Mouse (Mus musculus): ENCODE results near the gene Ilf2. TPM values are rescaled to one million over a fixed set of nuclear protein-coding genes. Genes with fewer than 3 reads are reported as not detected.

Gene Ilf2
- polyA plus RNA-seq, 1 experiment = 211 TPM

DNA sequence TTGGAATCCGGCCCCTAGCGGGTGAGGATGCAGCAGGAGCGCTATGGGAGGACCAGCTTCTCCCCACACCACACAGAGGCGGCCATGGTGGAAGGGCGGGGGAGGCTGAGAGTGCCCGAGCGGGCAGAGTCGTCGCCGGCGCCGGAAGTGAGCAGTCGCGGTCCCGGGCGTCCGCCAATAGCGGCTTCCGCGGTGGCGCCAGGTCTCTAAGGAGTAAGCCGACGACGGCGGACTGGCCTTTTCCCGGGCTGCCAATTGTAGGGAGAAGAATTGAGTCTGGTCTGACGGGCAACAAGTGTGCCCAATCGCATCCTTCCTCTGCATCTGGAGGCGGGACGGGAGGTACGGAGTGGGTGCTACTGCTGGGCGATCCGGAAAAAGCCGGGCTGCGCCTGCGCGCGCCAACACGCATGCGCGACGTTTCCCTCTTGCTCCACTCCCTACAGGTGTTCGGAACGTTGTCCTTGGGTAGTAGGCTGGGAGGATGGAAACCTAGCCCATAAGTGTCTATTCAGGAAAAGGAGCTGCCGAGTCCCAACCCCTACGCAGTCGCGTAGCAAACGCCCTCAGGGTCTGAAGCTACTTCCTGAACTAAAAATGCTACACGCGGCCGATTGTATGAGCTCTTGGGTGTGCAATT, 42.4 kb upstream of the Ilf2 start, which contains the start of gene Ints3:
Ints3 (minus strand) TSS at position 242 of the 640 bp plus-strand sequence.
- H3K9me3 ChIP-seq (replicated peaks; ENCODE audit: control insufficient read depth, insufficient read depth, low read length, poor library complexity, severe bottlenecking) = no peaks in the 10 kb centered on the region

DNA sequence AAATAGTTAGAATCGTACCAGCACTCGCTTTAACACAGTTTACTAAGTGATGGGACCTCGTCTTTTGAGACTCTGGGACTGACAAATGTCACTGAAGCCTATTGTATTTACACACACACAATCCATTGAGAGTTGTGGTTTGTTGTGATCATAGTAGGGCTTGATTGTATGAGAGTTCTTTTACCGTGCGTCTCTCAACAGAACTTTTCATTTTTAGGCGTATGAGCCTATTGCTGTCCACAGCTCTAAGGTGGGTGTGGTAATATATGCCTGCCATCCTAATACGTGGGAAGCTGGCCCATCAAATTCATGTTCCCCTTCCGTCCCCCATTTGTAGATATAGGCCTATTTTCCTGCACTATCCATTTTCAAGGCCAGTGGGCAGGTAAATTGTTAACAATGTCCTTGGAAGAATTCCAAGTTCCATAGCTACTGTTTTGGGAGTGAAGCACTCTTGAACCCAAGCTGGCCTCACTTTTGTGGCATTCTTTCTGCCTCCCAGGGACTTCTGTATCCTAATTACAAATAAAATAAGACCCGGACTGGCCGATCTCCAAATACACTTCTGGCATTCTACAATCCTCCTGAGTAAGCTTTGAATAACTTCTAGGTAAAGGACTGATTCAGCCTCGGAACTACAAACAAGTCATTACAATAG, 41.7 kb upstream of the Ilf2 start:
- Histone ChIP-seq H3K36me3 (ENCODE audit: control insufficient read depth, insufficient read depth, low read length, poor library complexity, severe bottlenecking) (peaks cover 2% of the 10 kb centered on the region; the same call in 1 of the 2 replicates), H3K9ac (ENCODE audit: low read depth, poor library complexity, severe bottlenecking) (peak overlapping the region; percentile 46), H3K4me1 (ENCODE audit: control insufficient read depth, insufficient read depth, low read length) (peaks cover 1% of the 10 kb centered on the region), H3K9me3 (replicated peaks; ENCODE audit: control insufficient read depth, insufficient read depth, low read length, poor library complexity, severe bottlenecking) (no peaks in the 10 kb centered on the region), H3K27ac (ENCODE audit: insufficient read depth, low read length) (peak overlapping the region; percentile 86), H3K4me3 (ENCODE audit: low read depth, low read length) (no peak overlapping the region; the same call in 1 of the 2 replicates), H3K27me3 (ENCODE audit: control insufficient read depth, insufficient read depth, low read length, poor library complexity, severe bottlenecking) (no peaks in the 10 kb centered on the region)
- TF ChIP-seq EP300 (IDR thresholded peaks at IDR 0.05; ENCODE audit: insufficient read depth, low read depth, low read length) (no peak), CTCF (IDR thresholded peaks at IDR 0.05; ENCODE audit: low read depth, low read length) (no peak), POLR2A (IDR thresholded peaks at IDR 0.05; ENCODE audit: insufficient read depth, low read length) (no peak)

More for the DNA sequence above, 42.4 kb upstream of the Ilf2 start, which contains the start of gene Ints3:
- peaks cover 2% of the 10 kb centered on the region; the same call in 1 of the 2 replicates for H3K36me3 ChIP-seq (ENCODE audit: control insufficient read depth, insufficient read depth, low read length, poor library complexity, severe bottlenecking)
- peak within 1 kb of the TSS; percentile 90 for H3K27ac ChIP-seq (ENCODE audit: insufficient read depth, low read length)
- H3K4me3 ChIP-seq (ENCODE audit: low read depth, low read length) = peak within 1 kb of the TSS; percentile 88
- TF ChIP-seq CTCF (IDR thresholded peaks at IDR 0.05; ENCODE audit: low read depth, low read length) (no peak), EP300 (IDR thresholded peaks at IDR 0.05; ENCODE audit: insufficient read depth, low read depth, low read length) (0 out of 2 replicates have a peak, but pooled peaks have one; percentile 47)
- H3K9ac ChIP-seq (ENCODE audit: low read depth, poor library complexity, severe bottlenecking) = peak within 1 kb of the TSS; percentile 94
- no peaks in the 10 kb centered on the region for H3K27me3 ChIP-seq (ENCODE audit: control insufficient read depth, insufficient read depth, low read length, poor library complexity, severe bottlenecking)
- H3K4me1 ChIP-seq (ENCODE audit: control insufficient read depth, insufficient read depth, low read length) = peaks cover 1% of the 10 kb centered on the region

DNA sequence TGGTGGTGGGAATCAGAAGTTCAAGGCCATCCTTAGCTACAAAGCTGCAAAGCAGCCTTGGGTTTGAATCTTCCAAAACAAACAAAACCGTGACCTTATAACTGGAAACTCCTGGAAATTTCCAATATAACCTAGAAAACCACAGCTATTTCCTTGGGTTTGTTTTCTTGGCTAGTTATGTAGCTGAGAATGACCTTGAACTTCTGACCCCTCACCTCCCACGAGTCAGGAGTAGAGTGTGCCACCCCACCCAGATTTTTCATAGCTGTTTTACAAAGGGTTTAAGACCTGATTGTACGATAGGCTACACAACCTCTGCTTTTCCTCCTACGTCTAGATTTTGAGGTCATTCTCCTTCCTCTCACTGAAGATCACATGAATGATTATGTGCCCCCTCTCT, 38.8 kb upstream of the Ilf2 start:
- H3K9ac ChIP-seq (ENCODE audit: low read depth, poor library complexity, severe bottlenecking) = no peak overlapping the region

DNA sequence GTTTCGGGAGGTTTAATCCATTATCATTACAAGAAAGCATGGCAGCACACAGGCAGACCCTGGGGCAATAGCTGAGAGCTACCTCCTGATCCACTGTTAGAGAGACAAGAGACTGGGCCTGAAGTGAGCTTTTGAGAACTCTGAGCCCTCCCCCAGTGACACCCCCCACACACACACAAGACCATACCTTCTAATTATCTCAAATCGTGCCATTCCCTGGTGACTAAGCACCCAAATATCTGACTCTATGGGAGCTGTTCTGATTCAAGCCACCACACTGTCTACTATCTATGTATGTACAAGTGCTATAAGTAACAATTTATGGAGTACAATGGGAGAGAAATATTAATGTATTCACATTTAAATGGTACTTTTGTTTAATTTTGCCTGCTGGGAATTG, 35.2 kb upstream of the Ilf2 start:
- TF ChIP-seq CTCF (IDR thresholded peaks at IDR 0.05; ENCODE audit: low read depth, low read length) (no peak), POLR2A (IDR thresholded peaks at IDR 0.05; ENCODE audit: insufficient read depth, low read length) (no peak), EP300 (IDR thresholded peaks at IDR 0.05; ENCODE audit: insufficient read depth, low read depth, low read length) (no peak)
- Histone ChIP-seq H3K4me3 (ENCODE audit: low read depth, low read length) (no peak overlapping the region), H3K4me1 (ENCODE audit: control insufficient read depth, insufficient read depth, low read length) (peaks cover 2% of the 10 kb centered on the region), H3K27me3 (ENCODE audit: control insufficient read depth, insufficient read depth, low read length, poor library complexity, severe bottlenecking) (no peaks in the 10 kb centered on the region), H3K9ac (ENCODE audit: low read depth, poor library complexity, severe bottlenecking) (no peak overlapping the region), H3K9me3 (replicated peaks; ENCODE audit: control insufficient read depth, insufficient read depth, low read length, poor library complexity, severe bottlenecking) (no peaks in the 10 kb centered on the region), H3K36me3 (ENCODE audit: control insufficient read depth, insufficient read depth, low read length, poor library complexity, severe bottlenecking) (no peaks in the 10 kb centered on the region), H3K27ac (ENCODE audit: insufficient read depth, low read length) (no peak overlapping the region)

More for the DNA sequence above, 38.8 kb upstream of the Ilf2 start:
- H3K27me3 ChIP-seq (ENCODE audit: control insufficient read depth, insufficient read depth, low read length, poor library complexity, severe bottlenecking) = no peaks in the 10 kb centered on the region
- H3K4me3 ChIP-seq (ENCODE audit: low read depth, low read length) = no peak overlapping the region
- H3K9me3 ChIP-seq (replicated peaks; ENCODE audit: control insufficient read depth, insufficient read depth, low read length, poor library complexity, severe bottlenecking) = no peaks in the 10 kb centered on the region
- H3K4me1 ChIP-seq (ENCODE audit: control insufficient read depth, insufficient read depth, low read length) = no peaks in the 10 kb centered on the region
- no peaks in the 10 kb centered on the region for H3K36me3 ChIP-seq (ENCODE audit: control insufficient read depth, insufficient read depth, low read length, poor library complexity, severe bottlenecking)
- no peak for TF ChIP-seq EP300 (IDR thresholded peaks at IDR 0.05; ENCODE audit: insufficient read depth, low read depth, low read length)
- H3K27ac ChIP-seq (ENCODE audit: insufficient read depth, low read length) = peak overlapping the region; percentile 83

DNA sequence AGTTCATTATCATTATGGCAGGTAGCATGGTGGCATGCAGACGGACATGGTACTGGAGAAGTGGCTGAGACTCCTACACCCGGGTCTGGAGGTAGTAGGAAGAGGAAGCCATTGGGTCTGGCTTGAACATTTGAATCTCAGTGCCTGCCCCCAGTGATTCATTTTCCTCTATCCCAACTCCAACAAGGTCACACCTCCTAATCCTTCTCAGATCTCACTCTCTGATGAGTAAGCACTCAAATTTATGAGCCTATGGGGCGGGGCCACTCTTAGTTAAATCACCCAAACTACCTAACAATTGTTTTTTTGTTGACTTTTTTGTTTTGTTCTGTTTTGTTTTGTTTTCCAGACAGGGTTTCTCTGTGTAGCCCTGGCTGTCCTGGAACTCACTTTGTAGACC, 31.9 kb upstream of the Ilf2 start:
- Histone ChIP-seq H3K4me3 (ENCODE audit: low read depth, low read length) (no peak overlapping the region), H3K4me1 (ENCODE audit: control insufficient read depth, insufficient read depth, low read length) (peaks cover 4% of the 10 kb centered on the region), H3K27me3 (ENCODE audit: control insufficient read depth, insufficient read depth, low read length, poor library complexity, severe bottlenecking) (no peaks in the 10 kb centered on the region), H3K36me3 (ENCODE audit: control insufficient read depth, insufficient read depth, low read length, poor library complexity, severe bottlenecking) (no peaks in the 10 kb centered on the region), H3K9ac (ENCODE audit: low read depth, poor library complexity, severe bottlenecking) (no peak overlapping the region), H3K9me3 (replicated peaks; ENCODE audit: control insufficient read depth, insufficient read depth, low read length, poor library complexity, severe bottlenecking) (no peaks in the 10 kb centered on the region), H3K27ac (ENCODE audit: insufficient read depth, low read length) (peak overlapping the region; percentile 86)
- TF ChIP-seq CTCF (IDR thresholded peaks at IDR 0.05; ENCODE audit: low read depth, low read length) (no peak), EP300 (IDR thresholded peaks at IDR 0.05; ENCODE audit: insufficient read depth, low read depth, low read length) (no peak), POLR2A (IDR thresholded peaks at IDR 0.05; ENCODE audit: insufficient read depth, low read length) (no peak)
